Mouse (Mus musculus): Measurements from ENCODE around the gene Ube2i.

Gene Ube2i

DNA sequence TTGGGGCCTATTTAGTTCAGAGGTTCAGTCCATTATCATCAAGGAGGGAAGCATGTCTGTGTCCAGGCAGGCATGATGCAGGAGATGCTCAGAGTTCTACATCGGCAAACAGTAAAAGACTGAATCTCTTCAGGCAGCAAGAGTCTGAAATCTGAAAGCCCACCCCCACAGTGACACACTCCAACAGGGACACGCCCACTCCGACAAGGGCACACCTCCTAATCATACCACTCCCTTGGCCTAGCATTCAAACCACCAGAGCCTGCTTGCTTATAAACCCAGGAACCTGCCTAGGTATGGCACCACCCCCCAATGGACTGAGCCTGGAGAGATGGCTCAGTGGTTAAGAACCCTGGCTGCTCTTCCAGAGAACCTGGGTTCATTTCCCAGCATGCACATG is 59.0 kb downstream of the Ube2i start:
- DNase-seq = no peak
